Mouse (Mus musculus): ENCODE measurements around the gene Gtf2f1. TPM values are rescaled to one million over a fixed set of nuclear protein-coding genes. Genes with fewer than 3 reads are reported as not detected.
"Not testable (repeated sequence)": the region's sequence is repeated elsewhere in the genome, so short reads cannot be mapped to it uniquely, and the experiment has no call there.

The Gtf2f1 gene
- polyA plus RNA-seq (2015; fragmentation: Nextera tagmentation; extraction: Ambion mirVana) = 58.2 and 61.1 TPM in 2 replicates

GRCm38 (mm10) chr17:57011236-57012141 is at the start of gene Gtf2f1, which contains the start of gene Gm17949:
TSS of gene Gtf2f1 (minus strand) at chr17:57011288.
TSS of gene Gm17949 (plus strand) at chr17:57011469.
- peak; percentile 89 for ATAC-seq (ENCODE audit: insufficient read depth, low FRiP score, low read depth)
- peaks cover 6% of the 10 kb centered on the region; the same call in 1 of the 2 replicates for H3K4me1 ChIP-seq
- H3K36me3 ChIP-seq = peaks cover 18% of the 10 kb centered on the region
- peak within 1 kb of the TSS; percentile 70 for H3K4me3 ChIP-seq (replicated peaks)
- peak within 1 kb of the TSS; percentile 94 for H3K27ac ChIP-seq
- no peaks in the 10 kb centered on the region for H3K9me3 ChIP-seq
- whole genome bisulfite sequencing = under 1% methylated on average over 51 of the region's 51 CpGs
- H3K27me3 ChIP-seq (replicated peaks) = no peaks in the 10 kb centered on the region
- H3K4me2 ChIP-seq = peak within 1 kb of the TSS; percentile 84
- peak within 1 kb of the TSS; percentile 70 for H3K9ac ChIP-seq

- ATAC-seq (ENCODE audit: insufficient read depth, low FRiP score, low read depth) = peak; percentile 83
- H3K4me1 ChIP-seq = peaks cover 17% of the 10 kb centered on the region
- H3K27ac ChIP-seq = peak overlapping the region; percentile 89
- H3K9me3 ChIP-seq = no peaks in the 10 kb centered on the region
- peaks cover 22% of the 10 kb centered on the region for H3K27me3 ChIP-seq (replicated peaks)
- WGBS = under 1% methylated on average over 44 of the region's 44 CpGs
- H3K4me2 ChIP-seq = peak overlapping the region; percentile 96
- H3K36me3 ChIP-seq = 0 out of 2 replicates have a peak, but pooled peaks cover 3% of the 10 kb centered on the region
- peak overlapping the region; percentile 71 for H3K4me3 ChIP-seq (replicated peaks)
- no peak overlapping the region for H3K9ac ChIP-seq
Observed at GRCm38 (mm10) chr17:57060231-57060801, 49.2 kb upstream of the Gtf2f1 start.

GRCm38 (mm10) chr17:57059486-57059977 is 48.4 kb upstream of the Gtf2f1 start, which contains the start of gene Slc25a23:
TSS of gene Slc25a23 (minus strand) at chr17:57059863.
- peak; percentile 38; the same call in 1 of the 2 replicates for ATAC-seq (ENCODE audit: insufficient read depth, low FRiP score, low read depth)
- H3K27me3 ChIP-seq (replicated peaks) = peaks cover 22% of the 10 kb centered on the region
- H3K4me3 ChIP-seq (replicated peaks) = peak within 1 kb of the TSS; percentile 71
- H3K4me2 ChIP-seq = peak within 1 kb of the TSS; percentile 96
- H3K9me3 ChIP-seq = no peaks in the 10 kb centered on the region
- peak within 1 kb of the TSS; percentile 89 for H3K27ac ChIP-seq
- H3K4me1 ChIP-seq = peaks cover 17% of the 10 kb centered on the region; the same call in 1 of the 2 replicates
- WGBS = under 1% methylated on average over 42 of the region's 45 CpGs
- 0 out of 2 replicates have a peak, but pooled peaks cover 3% of the 10 kb centered on the region for H3K36me3 ChIP-seq
- H3K9ac ChIP-seq = peak within 1 kb of the TSS; percentile 34; the same call in 1 of the 2 replicates

GRCm38 (mm10) chr17:57058891-57059485 is 47.9 kb upstream of the Gtf2f1 start, which contains the start of gene Crb3:
TSS of gene Crb3 (plus strand) at chr17:57059105.
- peak within 1 kb of the TSS; percentile 71 for H3K4me3 ChIP-seq (replicated peaks)
- peak within 1 kb of the TSS; percentile 34; the same call in 1 of the 2 replicates for H3K9ac ChIP-seq
- H3K4me1 ChIP-seq = peaks cover 17% of the 10 kb centered on the region; the same call in 1 of the 2 replicates
- H3K36me3 ChIP-seq = no peaks in the 10 kb centered on the region
- 1% methylated on average over 18 of the region's 22 CpGs for WGBS
- peaks cover 22% of the 10 kb centered on the region for H3K27me3 ChIP-seq (replicated peaks)
- H3K27ac ChIP-seq = peak within 1 kb of the TSS; percentile 89
- ATAC-seq (ENCODE audit: insufficient read depth, low FRiP score, low read depth) = no peak
- H3K4me2 ChIP-seq = peak within 1 kb of the TSS; percentile 96
- H3K9me3 ChIP-seq = no peaks in the 10 kb centered on the region

GRCm38 (mm10) chr17:57056246-57056645 is 45.2 kb upstream of the Gtf2f1 start:
- Histone ChIP-seq H3K4me2 (no peak overlapping the region), H3K9me3 (no peaks in the 10 kb centered on the region), H3K27me3 (replicated peaks) (peaks cover 2% of the 10 kb centered on the region; the same call in 1 of the 2 replicates), H3K27ac (no peak overlapping the region), H3K36me3 (peaks cover 6% of the 10 kb centered on the region; the same call in 1 of the 2 replicates), H3K4me3 (replicated peaks) (no peak overlapping the region), H3K4me1 (peaks cover 12% of the 10 kb centered on the region; the same call in 1 of the 2 replicates), H3K9ac (no peak overlapping the region)
- 76% methylated on average over 3 of the region's 3 CpGs for WGBS
- no peak for ATAC-seq (ENCODE audit: insufficient read depth, low FRiP score, low read depth)

- ATAC-seq (ENCODE audit: insufficient read depth, low FRiP score, low read depth); H3K4me2 ChIP-seq; H3K9ac ChIP-seq; H3K4me3 ChIP-seq (replicated peaks); H3K27ac ChIP-seq; H3K4me1 ChIP-seq; H3K9me3 ChIP-seq; H3K36me3 ChIP-seq; H3K27me3 ChIP-seq (replicated peaks): not testable (repeated sequence)
- 80% methylated on average over 4 of the region's 4 CpGs for WGBS
Observed at GRCm38 (mm10) chr17:57051679-57052078, 40.6 kb upstream of the Gtf2f1 start.

- no peaks in the 10 kb centered on the region for H3K27me3 ChIP-seq (replicated peaks)
- H3K9me3 ChIP-seq = no peaks in the 10 kb centered on the region
- ATAC-seq (ENCODE audit: insufficient read depth, low FRiP score, low read depth) = no peak
- H3K27ac ChIP-seq = no peak overlapping the region
- no peak overlapping the region for H3K4me3 ChIP-seq (replicated peaks)
- WGBS = 91% methylated on average over 3 of the region's 3 CpGs
- H3K36me3 ChIP-seq = peaks cover 6% of the 10 kb centered on the region; the same call in 1 of the 2 replicates
- H3K9ac ChIP-seq = no peak overlapping the region
- no peak overlapping the region for H3K4me2 ChIP-seq
- no peaks in the 10 kb centered on the region for H3K4me1 ChIP-seq
Observed at GRCm38 (mm10) chr17:57048816-57049215, 37.7 kb upstream of the Gtf2f1 start.

- Histone ChIP-seq H3K4me3 (replicated peaks) (no peak overlapping the region), H3K9me3 (no peaks in the 10 kb centered on the region), H3K36me3 (peaks cover 3% of the 10 kb centered on the region; the same call in 1 of the 2 replicates), H3K27me3 (replicated peaks) (no peaks in the 10 kb centered on the region), H3K9ac (no peak overlapping the region), H3K4me1 (no peaks in the 10 kb centered on the region), H3K4me2 (no peak overlapping the region), H3K27ac (no peak overlapping the region)
- WGBS = 28% methylated on average over 5 of the region's 5 CpGs
- ATAC-seq (ENCODE audit: insufficient read depth, low FRiP score, low read depth) = peak; percentile 40
Observed at GRCm38 (mm10) chr17:57047406-57047805, 36.3 kb upstream of the Gtf2f1 start.

- 75% methylated on average over 8 of the region's 8 CpGs for WGBS
Observed at GRCm38 (mm10) chr17:57041554-57041953, 30.5 kb upstream of the Gtf2f1 start, which contains the start of gene Slc25a41. TSS of gene Slc25a41 (minus strand) at chr17:57041654.

GRCm38 (mm10) chr17:57038978-57039377 is 27.9 kb upstream of the Gtf2f1 start:
- Histone ChIP-seq H3K36me3 (no peaks in the 10 kb centered on the region), H3K27ac (no peak overlapping the region), H3K4me3 (replicated peaks) (no peak overlapping the region), H3K9ac (no peak overlapping the region), H3K27me3 (replicated peaks) (no peaks in the 10 kb centered on the region), H3K4me1 (no peaks in the 10 kb centered on the region), H3K4me2 (no peak overlapping the region), H3K9me3 (no peaks in the 10 kb centered on the region)
- WGBS = 39% methylated on average over 8 of the region's 8 CpGs
- ATAC-seq (ENCODE audit: insufficient read depth, low FRiP score, low read depth) = no peak

More at GRCm38 (mm10) chr17:57041554-57041953, 30.5 kb upstream of the Gtf2f1 start, which contains the start of gene Slc25a41:
- Histone ChIP-seq H3K27ac (no peak within 1 kb of the TSS), H3K4me2 (no peak within 1 kb of the TSS), H3K4me3 (replicated peaks) (no peak within 1 kb of the TSS), H3K27me3 (replicated peaks) (no peaks in the 10 kb centered on the region), H3K9me3 (no peaks in the 10 kb centered on the region), H3K4me1 (no peaks in the 10 kb centered on the region), H3K36me3 (no peaks in the 10 kb centered on the region), H3K9ac (no peak within 1 kb of the TSS)
- ATAC-seq (ENCODE audit: insufficient read depth, low FRiP score, low read depth) = no peak

GRCm38 (mm10) chr17:57032854-57033253 is 21.8 kb upstream of the Gtf2f1 start:
- Histone ChIP-seq H3K4me1 (peaks cover 17% of the 10 kb centered on the region), H3K9me3 (no peaks in the 10 kb centered on the region), H3K27ac (peak overlapping the region; percentile 91; the same call in 1 of the 2 replicates), H3K4me2 (peak overlapping the region; percentile 67), H3K36me3 (peaks cover 10% of the 10 kb centered on the region; the same call in 1 of the 2 replicates), H3K9ac (no peak overlapping the region), H3K27me3 (replicated peaks) (no peaks in the 10 kb centered on the region), H3K4me3 (replicated peaks) (no peak overlapping the region)
- ATAC-seq (ENCODE audit: insufficient read depth, low FRiP score, low read depth) = no peak
- WGBS = 85% methylated on average over 4 of the region's 4 CpGs
